Mouse (Mus musculus) lung, postnatal 0 days (tissue): ENCODE results near the gene Fam166a.

Experiments used
- CTCF ChIP-seq: IDR thresholded peaks from 2 replicates; pipeline ENCODE4 v1.5.1; 2016; ENCODE audit warnings: antibody characterized with exemption, mild to moderate bottlenecking
- EP300 ChIP-seq: IDR thresholded peaks from 2 replicates; pipeline ENCODE4 v1.6.1; 2016; ENCODE audit warnings: antibody characterized with exemption, mild to moderate bottlenecking, control low read depth

DNA sequence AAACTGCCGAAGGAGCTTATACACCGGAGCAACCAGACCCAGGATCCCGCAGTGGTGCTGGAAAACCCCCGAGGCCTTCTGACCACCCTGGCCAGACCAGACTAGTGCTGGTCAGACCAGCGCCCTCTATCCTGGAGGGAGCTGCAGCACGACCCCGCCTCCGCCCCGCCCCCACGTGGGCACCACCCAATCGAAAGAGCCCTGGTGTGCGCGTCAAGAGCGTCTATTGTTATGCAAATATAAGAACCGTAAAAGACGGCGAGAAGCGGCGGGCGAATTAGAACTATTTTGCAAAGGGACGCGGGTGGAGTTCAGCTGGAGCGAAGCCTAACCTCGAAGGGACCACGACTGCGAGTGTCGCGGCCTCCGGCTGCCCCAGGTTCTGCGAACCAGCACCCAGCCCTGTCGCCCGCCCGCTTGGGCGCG lies 38.1 kb upstream of the Fam166a start, which contains the start of gene Nrarp:
- TF ChIP-seq CTCF (peak; percentile 73), EP300 (no peak)
